Mouse (Mus musculus) thymus, adult 2 months (tissue): ENCODE data around the gene Gm4567.
"Not testable (repeated sequence)": the region's sequence is repeated elsewhere in the genome, so short reads cannot be mapped to it uniquely, and the experiment has no call there.

Experiments used
- CTCF ChIP-seq: fragments of 200-500 bp; IDR thresholded peaks from 2 replicates; pipeline ENCODE4 v1.5.1; 2012; ENCODE audit warnings: mild to moderate bottlenecking, control low read depth, low read length, moderate library complexity, borderline replicate concordance; ENCODE audit not compliant: control insufficient read depth, poor library complexity, insufficient read depth; ENCODE audit errors: extremely low read depth
- POLR2A ChIP-seq: fragments of 200-500 bp; IDR thresholded peaks from 2 replicates; pipeline ENCODE4 v1.6.1; 2012; ENCODE audit warnings: mild to moderate bottlenecking, low read length, control low read depth, moderate library complexity; ENCODE audit not compliant: control insufficient read depth, poor library complexity, insufficient read depth; ENCODE audit errors: extremely low read depth

DNA sequence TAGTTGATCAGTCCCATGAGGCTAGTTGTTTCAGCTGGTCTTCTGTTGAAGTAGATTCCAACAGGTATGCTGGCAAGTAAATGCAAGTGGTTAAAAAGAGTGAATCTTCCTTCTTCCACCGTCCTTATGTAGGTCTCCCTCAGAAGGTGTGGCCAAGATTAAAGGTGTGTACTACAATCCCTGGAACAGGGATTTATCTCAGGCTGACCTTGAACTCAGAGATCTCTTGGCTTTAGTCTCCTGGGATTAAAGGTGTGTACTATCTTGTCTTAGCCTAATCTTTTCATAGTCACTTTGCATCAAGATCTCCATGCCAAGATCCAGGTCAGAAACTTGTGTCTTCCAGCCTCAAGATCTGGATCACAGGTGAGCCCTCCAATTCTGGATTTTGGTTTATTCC is at the start of gene Gm4567:
- not testable (repeated sequence) for TF ChIP-seq POLR2A, CTCF
